Mouse (Mus musculus) cortical plate, adult 2 months (tissue): ENCODE data around the gene Slc25a35.

ENCODE experiments used
- CTCF ChIP-seq: fragments of 200-500 bp; IDR thresholded peaks from 2 replicates; pipeline ENCODE4 v1.5.1; 2011; ENCODE audit warnings: mild to moderate bottlenecking, control low read depth, low read length; ENCODE audit not compliant: insufficient read depth; ENCODE audit errors: extremely low read depth
- POLR2A ChIP-seq: fragments of 200-500 bp; IDR thresholded peaks from 2 replicates; pipeline ENCODE4 v1.6.1; 2011; ENCODE audit warnings: mild to moderate bottlenecking, low read length, control low read depth; ENCODE audit not compliant: insufficient read depth; ENCODE audit errors: extremely low read depth

DNA sequence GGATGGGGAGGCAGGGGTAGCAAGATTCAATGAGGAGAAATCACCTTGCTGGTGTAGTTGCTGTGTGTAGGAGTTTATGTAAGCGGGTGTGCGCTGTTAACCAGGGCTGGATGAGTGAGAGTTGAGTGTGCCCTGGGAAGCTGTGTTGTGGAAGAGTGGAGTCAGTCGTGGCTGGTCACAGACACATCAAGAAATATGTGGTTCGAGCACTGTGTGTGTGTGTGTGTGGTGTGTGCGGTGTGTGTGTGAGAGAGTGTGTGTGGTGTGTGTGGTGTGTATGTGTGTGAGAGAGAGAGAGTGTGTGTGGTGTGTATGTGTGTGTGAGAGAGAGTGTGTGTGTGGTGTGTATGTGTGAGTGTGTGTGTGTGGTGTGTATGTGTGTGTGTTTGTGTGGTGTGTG is 12.5 kb upstream of the Slc25a35 start:
- TF ChIP-seq POLR2A, result no peak
- no peak for TF ChIP-seq CTCF
